Mouse (Mus musculus): ENCODE measurements at regions not wholly inside any gene's neighbourhood (a gene's known extent, or its start where the extent isn't known, plus 50 kb on each side); places are given as distances from the start of the nearest gene placed in this dataset.

- no peaks in the 10 kb centered on the region for H3K36me3 ChIP-seq (ENCODE audit: control insufficient read depth in 1 of 2, insufficient read depth in 2 of 2, low read length in 2 of 2)
- no peaks in the 10 kb centered on the region for H3K9me3 ChIP-seq (replicated peaks; ENCODE audit: insufficient read depth, low read length)
- TF ChIP-seq ZKSCAN1 (IDR thresholded peaks at IDR 0.05; ENCODE audit: low read depth, low read length) (no peak), RAD21 (IDR thresholded peaks at IDR 0.05; ENCODE audit: low read depth, low read length) (no peak), CTCF (IDR thresholded peaks at IDR 0.05 in 2 of 3, conservative IDR thresholded peaks at IDR 0.05 in 1 of 3; ENCODE audit: control insufficient read depth in 1 of 3, insufficient read depth in 1 of 3, low read depth in 2 of 3, low read length in 3 of 3, poor library complexity in 1 of 3, severe bottlenecking in 1 of 3) (no peak), GATA1 (IDR thresholded peaks at IDR 0.05; ENCODE audit: low read depth, low read length) (no peak)
- H3K4me1 ChIP-seq (ENCODE audit: control insufficient read depth in 1 of 2, insufficient read depth in 2 of 2, low read length in 2 of 2) = no peaks in the 10 kb centered on the region
- H3K4me3 ChIP-seq (ENCODE audit: control insufficient read depth in 1 of 2, insufficient read depth in 1 of 2, low read depth in 2 of 2, low read length in 2 of 2) = no peak overlapping the region
- no peak overlapping the region for H3K9ac ChIP-seq (ENCODE audit: control insufficient read depth, low read depth, low read length, poor library complexity, severe bottlenecking)
- H3K27me3 ChIP-seq (ENCODE audit: control insufficient read depth in 1 of 2, insufficient read depth in 2 of 2, low read length in 2 of 2) = no peaks in the 10 kb centered on the region
- no peak for DNase-seq (ENCODE audit: low read depth, low spot score)
- no peak overlapping the region for H3K27ac ChIP-seq (ENCODE audit: control insufficient read depth, low read depth, low read length)
- H3K79me2 ChIP-seq (ENCODE audit: control insufficient read depth, insufficient read depth, low read length, poor library complexity) = no peaks in the 10 kb centered on the region
These were observed 156.1 kb upstream of the Eef2kmt start for GRCm38 (mm10) chr16:5411819-5412385.

DNA sequence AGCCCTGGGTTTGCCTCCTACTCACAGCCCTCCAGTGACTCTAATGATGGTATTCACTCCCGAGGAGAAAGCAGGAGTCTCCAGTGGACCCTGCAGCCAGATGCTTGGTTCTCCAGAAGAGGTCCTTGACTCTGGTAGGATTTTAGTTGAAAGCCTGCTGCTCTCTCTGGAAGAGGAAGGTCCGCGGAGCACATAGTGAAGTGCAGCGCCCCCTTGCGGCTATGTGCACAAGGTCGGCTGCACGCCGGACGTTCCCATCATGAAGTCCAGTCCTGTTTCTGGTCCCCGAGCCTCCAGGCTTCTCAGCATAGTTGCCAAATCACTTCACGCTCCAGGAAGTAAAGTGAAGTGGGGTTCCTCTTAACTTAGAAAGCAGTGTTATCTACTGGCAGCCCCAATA, 150.9 kb upstream of the Eef2kmt start:
- Histone ChIP-seq H3K4me3 (ENCODE audit: control insufficient read depth in 1 of 2, insufficient read depth in 1 of 2, low read depth in 2 of 2, low read length in 2 of 2) (no peak overlapping the region), H3K27ac (ENCODE audit: control insufficient read depth, low read depth, low read length) (no peak overlapping the region), H3K36me3 (ENCODE audit: control insufficient read depth in 1 of 2, insufficient read depth in 2 of 2, low read length in 2 of 2) (no peaks in the 10 kb centered on the region), H3K4me1 (ENCODE audit: control insufficient read depth in 1 of 2, insufficient read depth in 2 of 2, low read length in 2 of 2) (no peaks in the 10 kb centered on the region), H3K79me2 (ENCODE audit: control insufficient read depth, insufficient read depth, low read length, poor library complexity) (no peaks in the 10 kb centered on the region), H3K9me3 (replicated peaks; ENCODE audit: insufficient read depth, low read length) (no peaks in the 10 kb centered on the region), H3K9ac (ENCODE audit: control insufficient read depth, low read depth, low read length, poor library complexity, severe bottlenecking) (no peak overlapping the region), H3K27me3 (ENCODE audit: control insufficient read depth in 1 of 2, insufficient read depth in 2 of 2, low read length in 2 of 2) (no peaks in the 10 kb centered on the region)
- no peak for DNase-seq (ENCODE audit: low read depth, low spot score)
- TF ChIP-seq KAT2A (conservative IDR thresholded peaks at IDR 0.05; ENCODE audit: low read depth, low read length) (no peak), MYB (IDR thresholded peaks at IDR 0.05; ENCODE audit: low read depth, low read length) (no peak), MYC (IDR thresholded peaks at IDR 0.05; ENCODE audit: low read depth, low read length) (no peak), UBTF (IDR thresholded peaks at IDR 0.05; ENCODE audit: borderline replicate concordance, insufficient read depth, low read depth, low read length) (no peak), GABPA (IDR thresholded peaks at IDR 0.05; ENCODE audit: low read depth, low read length) (no peak), JUND (IDR thresholded peaks at IDR 0.05; ENCODE audit: low read depth, low read length) (no peak), MXI1 (IDR thresholded peaks at IDR 0.05; ENCODE audit: low read depth, low read length) (no peak), E2F4 (IDR thresholded peaks at IDR 0.05; ENCODE audit: borderline replicate concordance, low read depth, low read length) (no peak), NRF1 (IDR thresholded peaks at IDR 0.05; ENCODE audit: insufficient read depth, low read depth, low read length, poor library complexity, severe bottlenecking) (no peak), CHD2 (IDR thresholded peaks at IDR 0.05; ENCODE audit: low read length) (no peak), RCOR1 (IDR thresholded peaks at IDR 0.05; ENCODE audit: low read depth, low read length) (no peak), USF1 (IDR thresholded peaks at IDR 0.05; ENCODE audit: low read depth, low read length) (no peak), ELF1 (IDR thresholded peaks at IDR 0.05; ENCODE audit: low read depth, low read length) (no peak), TBP (IDR thresholded peaks at IDR 0.05; ENCODE audit: low read depth, low read length) (no peak), RAD21 (IDR thresholded peaks at IDR 0.05; ENCODE audit: low read depth, low read length) (no peak)
